Mouse (Mus musculus) midbrain, embryonic 16.5 days (tissue): ENCODE data around the gene Cramp1l. TPM values are rescaled to one million over a fixed set of nuclear protein-coding genes. Genes with fewer than 3 reads are reported as not detected.

ENCODE experiments used
- ATAC-seq: fragments of 200-750 bp; cut with Nextera tagmentation; 2 replicates; pipeline ENCODE4 v1.8.0; 2017; ENCODE audit warnings: moderate TSS enrichment
- H3K27ac ChIP-seq: fragments of 300-500 bp; sonication (generic); 2 replicates; pipeline ENCODE4 v1.5.1; 2014; ENCODE audit warnings: mild to moderate bottlenecking, low read length, mixed read lengths
- H3K27me3 ChIP-seq: fragments of 300-500 bp; sonication (generic); 2 replicates; pipeline ENCODE4 v1.6.1; 2014; ENCODE audit warnings: low read depth, low read length, mixed read lengths; ENCODE audit not compliant: control insufficient read depth, insufficient read depth
- H3K36me3 ChIP-seq: fragments of 300-500 bp; sonication (generic); 2 replicates; pipeline ENCODE4 v1.6.1; 2014; ENCODE audit warnings: mild to moderate bottlenecking, low read length, moderate library complexity, mixed read lengths; ENCODE audit not compliant: control insufficient read depth, insufficient read depth
- H3K4me1 ChIP-seq: fragments of 300-500 bp; sonication (generic); 2 replicates; pipeline ENCODE4 v1.6.1; 2014; ENCODE audit warnings: mild to moderate bottlenecking, low read length, mixed read lengths; ENCODE audit not compliant: control insufficient read depth, insufficient read depth
- H3K4me2 ChIP-seq: fragments of 300-500 bp; sonication (generic); 2 replicates; pipeline ENCODE4 v1.6.1; 2014; ENCODE audit warnings: mild to moderate bottlenecking, low read length, mixed read lengths
- H3K4me3 ChIP-seq: fragments of 300-500 bp; sonication (generic); 2 replicates; pipeline ENCODE4 v1.5.1; 2014; ENCODE audit warnings: low read depth, mild to moderate bottlenecking, low read length, moderate library complexity, mixed read lengths
- H3K9ac ChIP-seq: fragments of 300-500 bp; sonication (generic); 2 replicates; pipeline ENCODE4 v1.6.1; 2014; ENCODE audit warnings: low read depth, low read length, mixed read lengths
- H3K9me3 ChIP-seq: fragments of 300-500 bp; sonication (generic); replicated peaks from 2 replicates; pipeline ENCODE4 v1.6.1; 2014; ENCODE audit warnings: mild to moderate bottlenecking, low read length, mixed read lengths; ENCODE audit not compliant: control insufficient read depth, poor library complexity, severe bottlenecking
- polyA plus RNA-seq: library from polyadenylated mRNA; unstranded; fragments of >200 nt; fragmentation: Nextera tagmentation; extraction: Ambion mirVana; gene quantifications from 2 replicates; pipeline ENCODE4 v1.2.1, GENCODE M21; 2015

Cramp1l gene
- polyA plus RNA-seq, 1 experiment from 2014 or later: 4.6 TPM

- H3K4me3 ChIP-seq: no peak overlapping the region
- no peak for ATAC-seq
- peaks cover 69% of the 10 kb centered on the region for H3K36me3 ChIP-seq
- no peak overlapping the region for H3K9ac ChIP-seq
- H3K9me3 ChIP-seq: no peaks in the 10 kb centered on the region
- H3K4me1 ChIP-seq: no peaks in the 10 kb centered on the region
- H3K27ac ChIP-seq: no peak overlapping the region
- no peaks in the 10 kb centered on the region for H3K27me3 ChIP-seq
- no peak overlapping the region for H3K4me2 ChIP-seq
These were observed 101.6 kb downstream of the Cramp1l start for GRCm38 (mm10) chr17:24913984-24914383.

Other genes starting within 250 kb of the Cramp1l start
- not detected in 2 replicates for gene Meiob, start 211.5 kb downstream of the Cramp1l start, polyA plus RNA-seq
- 62.9 and 72.2 TPM in 2 replicates for gene Hagh, start 175.6 kb downstream of the Cramp1l start, polyA plus RNA-seq
- 19.6 and 20.2 TPM in 2 replicates for gene Fahd1, start 165.4 kb downstream of the Cramp1l start, polyA plus RNA-seq
- gene Igfals, start 149.8 kb downstream of the Cramp1l start, polyA plus RNA-seq: not detected in 2 replicates
- 54.3 and 54.7 TPM in 2 replicates for gene Nubp2, start 129.4 kb downstream of the Cramp1l start, polyA plus RNA-seq
- gene Spsb3, start 129.1 kb downstream of the Cramp1l start, polyA plus RNA-seq: 85.8 and 90.5 TPM in 2 replicates
- gene Eme2, start 120.7 kb downstream of the Cramp1l start, polyA plus RNA-seq: 28.6 and 28.8 TPM in 2 replicates
- gene Mrps34, start 120.7 kb downstream of the Cramp1l start, polyA plus RNA-seq: 72.9 and 77.2 TPM in 2 replicates
- gene Nme3, start 119.3 kb downstream of the Cramp1l start, polyA plus RNA-seq: 79.7 and 88.6 TPM in 2 replicates
- gene Mapk8ip3, start 78.8 kb downstream of the Cramp1l start, polyA plus RNA-seq: 100 and 104 TPM in 2 replicates
- 86.2 and 100 TPM in 2 replicates for gene Jpt2, start 55.1 kb downstream of the Cramp1l start, polyA plus RNA-seq
- 18.8 and 20.1 TPM in 2 replicates for gene Ift140, start 297 bp upstream of the Cramp1l start, polyA plus RNA-seq
- 10.3 and 11.1 TPM in 2 replicates for gene Tmem204, start 67.8 kb upstream of the Cramp1l start, polyA plus RNA-seq
- 51.9 and 53.4 TPM in 2 replicates for gene Telo2, start 100.2 kb upstream of the Cramp1l start, polyA plus RNA-seq
- 0.38 TPM in 1 of 2 replicates, not detected in the other for gene Ptx4, start 105.0 kb upstream of the Cramp1l start, polyA plus RNA-seq
- 33.6 and 36.1 TPM in 2 replicates for gene Clcn7, start 117.6 kb upstream of the Cramp1l start, polyA plus RNA-seq
- not detected in 2 replicates for gene Ccdc154, start 146.7 kb upstream of the Cramp1l start, polyA plus RNA-seq
- gene Gm38655, start 159.7 kb upstream of the Cramp1l start, polyA plus RNA-seq: not detected in 2 replicates
- gene BC003965, start 168.8 kb upstream of the Cramp1l start, polyA plus RNA-seq: 33.7 and 33.8 TPM in 2 replicates
- gene Unkl, start 172.6 kb upstream of the Cramp1l start, polyA plus RNA-seq: 18.3 and 19.2 TPM in 2 replicates
- gene Gnptg, start 224.3 kb upstream of the Cramp1l start, polyA plus RNA-seq: 99.8 and 114 TPM in 2 replicates
- gene Tsr3, start 224.4 kb upstream of the Cramp1l start, polyA plus RNA-seq: 57.4 and 61.2 TPM in 2 replicates
- 30.2 and 38.1 TPM in 2 replicates for gene Baiap3, start 240.6 kb upstream of the Cramp1l start, polyA plus RNA-seq